Mouse (Mus musculus) CH12.LX (cell line): ENCODE measurements around the gene Commd1. TPM values are rescaled to one million over a fixed set of nuclear protein-coding genes. Genes with fewer than 3 reads are reported as not detected.

Experiments
- DNase-seq: peaks from one replicate; pipeline ENCODE4 v3.0.0-alpha.2; 2013; ENCODE audit errors: extremely low read depth
- H3K27ac ChIP-seq: 2 replicates; pipeline ENCODE4 v1.5.1; 2012; ENCODE audit warnings: low read depth, mild to moderate bottlenecking, control low read depth, moderate library complexity; ENCODE audit not compliant: insufficient read depth
- H3K27me3 ChIP-seq: replicated peaks from 2 replicates; pipeline ENCODE3; 2012; ENCODE audit warnings: inconsistent platforms
- H3K36me3 ChIP-seq, 2 experiments: replicated peaks in 1 of 2; 2 replicates each; pipeline versions ENCODE3 to v1.6.1; 2012; ENCODE audit warnings: inconsistent platforms in 1 of 2, low read length in 1 of 2, mild to moderate bottlenecking in 1 of 2, mixed read lengths in 1 of 2, moderate library complexity in 1 of 2; ENCODE audit not compliant: control insufficient read depth in 1 of 2, insufficient read depth in 1 of 2
- H3K4me1 ChIP-seq, 2 experiments: 2 replicates each; pipeline ENCODE4 v1.6.1; 2012; ENCODE audit warnings: inconsistent platforms in 1 of 2, moderate library complexity in 1 of 2; ENCODE audit not compliant: insufficient read depth in 2 of 2, control insufficient read depth in 1 of 2
- H3K4me2 ChIP-seq: 2 replicates; pipeline ENCODE4 v1.6.1; 2012; ENCODE audit warnings: low read depth, mild to moderate bottlenecking, control low read depth; ENCODE audit not compliant: poor library complexity, insufficient read depth, severe bottlenecking
- H3K4me3 ChIP-seq, 3 experiments: fragments of 150-350 bp in 1 of 3; sonication (generic) in 1 of 3; replicated peaks in 1 of 3; 2 replicates each; pipeline versions ENCODE3 to v1.5.1; 2011 to 2012; ENCODE audit warnings: low read depth in 2 of 3, low read length in 2 of 3, mild to moderate bottlenecking in 2 of 3, moderate library complexity in 2 of 3, control low read depth in 1 of 3, improper control_type of control experiment in 1 of 3, inconsistent platforms in 1 of 3, mixed read lengths in 1 of 3; ENCODE audit not compliant: poor library complexity in 1 of 3
- H3K79me2 ChIP-seq: replicated peaks from 2 replicates; pipeline ENCODE4 v1.6.1; 2012; ENCODE audit warnings: mild to moderate bottlenecking, moderate library complexity; ENCODE audit not compliant: control insufficient read depth, poor library complexity, insufficient read depth, severe bottlenecking; ENCODE audit errors: extremely low read depth
- H3K9ac ChIP-seq: 2 replicates; pipeline ENCODE4 v1.6.1; 2012; ENCODE audit warnings: low read depth, mild to moderate bottlenecking, control low read depth, moderate library complexity; ENCODE audit not compliant: insufficient read depth
- H3K9me3 ChIP-seq: replicated peaks from 2 replicates; pipeline ENCODE3; 2012; ENCODE audit warnings: low read length, inconsistent platforms, mixed read lengths
- CHD1 ChIP-seq: IDR thresholded peaks from 2 replicates; pipeline ENCODE4 v1.6.1; 2012; ENCODE audit warnings: low read depth, low read length, improper control_type of control experiment, inconsistent platforms
- CHD2 ChIP-seq: IDR thresholded peaks from 2 replicates; pipeline ENCODE4 v1.6.1; 2011; ENCODE audit warnings: low read length, improper control_type of control experiment
- GABPA ChIP-seq: IDR thresholded peaks from 2 replicates; pipeline ENCODE4 v1.6.1; 2012; ENCODE audit warnings: low read depth, low read length, improper control_type of control experiment, inconsistent platforms; ENCODE audit not compliant: insufficient replicate concordance
- IRF4 ChIP-seq: IDR thresholded peaks from 2 replicates; pipeline ENCODE4 v1.6.1; 2014; ENCODE audit warnings: low read depth, mild to moderate bottlenecking, inconsistent platforms, low read length, improper control_type of control experiment
- MAFK ChIP-seq: IDR thresholded peaks from 2 replicates; pipeline ENCODE4 v1.6.1; 2011; ENCODE audit warnings: low read length, improper control_type of control experiment; ENCODE audit not compliant: insufficient replicate concordance
- MAZ ChIP-seq: IDR thresholded peaks from 2 replicates; pipeline ENCODE4 v1.6.1; 2012; ENCODE audit warnings: low read depth, mild to moderate bottlenecking, inconsistent platforms, low read length, improper control_type of control experiment, moderate library complexity
- MEF2A ChIP-seq: IDR thresholded peaks from 2 replicates; pipeline ENCODE4 v1.6.1; 2014; ENCODE audit warnings: low read depth, mild to moderate bottlenecking, inconsistent platforms, low read length, improper control_type of control experiment, borderline replicate concordance
- POLR2A ChIP-seq: IDR thresholded peaks from 2 replicates; pipeline ENCODE4 v1.6.1; 2011; ENCODE audit warnings: low read depth, mild to moderate bottlenecking, improper control_type of control experiment, low read length
- RAD21 ChIP-seq: IDR thresholded peaks from 2 replicates; pipeline ENCODE4 v1.6.1; 2011; ENCODE audit warnings: low read depth, mild to moderate bottlenecking, low read length, improper control_type of control experiment, moderate library complexity
- RCOR1 ChIP-seq: conservative IDR thresholded peaks from 2 replicates; pipeline ENCODE4 v1.6.1; 2012; ENCODE audit warnings: low read depth, mild to moderate bottlenecking, inconsistent platforms, low read length, improper control_type of control experiment
- SIN3A ChIP-seq: IDR thresholded peaks from 2 replicates; pipeline ENCODE4 v1.6.1; 2012; ENCODE audit warnings: low read length, improper control_type of control experiment, inconsistent platforms
- SMC3 ChIP-seq: IDR thresholded peaks from 2 replicates; pipeline ENCODE4 v1.6.1; 2011; ENCODE audit warnings: low read depth, low read length, improper control_type of control experiment
- TBP ChIP-seq: conservative IDR thresholded peaks from 2 replicates; pipeline ENCODE4 v1.6.1; 2011; ENCODE audit warnings: low read depth, low read length, improper control_type of control experiment
- UBTF ChIP-seq: IDR thresholded peaks from 2 replicates; pipeline ENCODE4 v1.6.1; 2012; ENCODE audit warnings: low read depth, mild to moderate bottlenecking, inconsistent platforms, low read length, improper control_type of control experiment, moderate library complexity
- USF2 ChIP-seq: conservative IDR thresholded peaks from 2 replicates; pipeline ENCODE4 v1.6.1; 2011; ENCODE audit warnings: low read depth, low read length, improper control_type of control experiment
- dilution Hi-C: fragments of 300-500 bp; cut with MboI; formaldehyde crosslinking; loops from 2 replicates; pipeline ENCODE4 v1.14.3; 2020; ENCODE audit warnings: low sequenced_read_pairs; ENCODE audit not compliant: extremely low pct_unique_long_range_greater_than_20kb, extremely low pct_ligation_motif_present
- in situ Hi-C: fragments of 300-500 bp; cut with MboI; formaldehyde crosslinking; loops from 3 replicates; pipeline ENCODE4 v1.14.3; 2019; ENCODE audit warnings: low sequenced_read_pairs, low pct_ligation_motif_present, low pct_unique_long_range_greater_than_20kb, mixed read lengths
- polyA plus RNA-seq: library from polyadenylated mRNA; unstranded; fragments of >175 nt; gene quantifications from 2 replicates; pipeline ENCODE4 v1.2.1, GENCODE M21; 2012; ENCODE audit warnings: low read depth; ENCODE audit not compliant: insufficient read length
- total RNA-seq, 2 experiments: library from RNA; depleted of rRNA; stranded (reverse); fragments of 300-350 nt in 1 of 2; fragments of >200 nt in 1 of 2; gene quantifications; 2 replicates each; pipeline ENCODE4 v1.2.3; 2012 to 2014

Gene Commd1
- total and polyA plus RNA-seq, 3 experiments = 109 to 163 (median 113) TPM

DNA sequence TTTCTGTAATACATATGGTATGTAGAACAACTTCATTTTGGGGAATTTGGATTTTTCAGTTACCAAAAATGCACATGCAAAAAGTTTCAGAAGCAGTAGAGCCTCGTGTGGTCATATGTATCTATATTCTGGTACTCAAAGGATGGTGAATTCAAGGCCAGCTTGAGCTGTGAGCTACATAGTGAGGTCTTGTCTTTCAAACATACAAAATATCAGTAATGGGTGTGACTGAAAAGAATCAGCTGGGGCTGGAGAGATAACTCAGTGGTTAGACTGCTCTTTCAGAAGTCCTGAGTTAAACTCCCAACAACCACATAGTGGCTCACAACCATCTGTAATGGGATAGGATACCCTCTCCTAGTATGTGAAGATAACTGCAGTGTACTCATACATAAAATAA lies 16.1 kb upstream of the Commd1 start:
- Histone ChIP-seq H3K4me2 (no peak overlapping the region), H3K79me2 (peaks cover 43% of the 10 kb centered on the region), H3K9ac (no peak overlapping the region), H3K9me3 (no peaks in the 10 kb centered on the region), H3K4me3 (no peak overlapping the region), H3K27ac (no peak overlapping the region), H3K4me1 (peaks cover 0 to 14% of the 10 kb centered on the region in 2 experiments; a peak in 1 of 4 replicates), H3K36me3 (peaks cover 72 to 98% of the 10 kb centered on the region in 2 experiments), H3K27me3 (no peaks in the 10 kb centered on the region)
- TF ChIP-seq UBTF (no peak), POLR2A (no peak), IRF4 (no peak), SIN3A (no peak), RCOR1 (no peak), USF2 (no peak)
- in situ Hi-C loops = no loop called here
- dilution Hi-C loops = no loop called here
- DNase-seq = no peak

DNA sequence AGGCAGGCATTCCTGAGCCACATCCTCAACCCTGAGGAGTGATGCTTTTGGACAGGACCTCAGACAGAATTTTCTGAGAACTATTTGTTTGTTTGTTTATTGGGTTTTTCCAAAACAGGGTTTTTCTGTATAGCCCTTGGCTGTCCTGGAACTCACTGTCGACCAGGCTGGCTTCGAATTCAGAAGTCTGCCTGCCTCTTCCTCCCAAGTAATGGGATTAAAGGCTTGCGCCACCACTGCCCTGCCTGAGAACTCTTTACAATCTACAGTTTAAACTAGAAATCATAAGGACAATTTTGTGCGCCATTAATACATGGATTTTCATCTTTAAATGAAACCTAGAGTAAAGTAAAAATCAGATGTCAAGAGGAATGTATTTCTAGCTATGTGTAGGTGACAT lies 13.3 kb upstream of the Commd1 start:
- dilution Hi-C loops = no loop called here
- no peak overlapping the region for H3K4me2 ChIP-seq

DNA sequence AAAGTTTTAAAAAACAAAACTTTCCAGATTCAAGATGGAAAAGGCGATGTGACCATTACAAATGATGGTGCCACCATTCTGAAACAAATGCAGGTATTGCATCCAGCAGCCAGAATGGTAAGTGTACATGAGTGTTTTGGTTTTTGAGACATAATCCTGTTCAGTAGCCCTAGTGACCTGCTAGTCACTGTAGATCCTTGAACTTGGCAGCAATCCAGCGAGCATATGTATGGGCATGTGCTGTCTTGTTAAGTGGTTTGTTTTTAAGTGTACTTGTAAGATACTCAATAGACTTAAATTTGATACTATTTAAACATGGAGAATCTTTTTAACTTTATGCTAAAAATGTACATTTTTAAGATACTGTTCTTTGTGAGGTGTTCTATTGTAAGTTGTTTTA lies 12.1 kb upstream of the Commd1 start:
- Histone ChIP-seq H3K9ac (no peak overlapping the region), H3K27me3 (no peaks in the 10 kb centered on the region), H3K4me2 (no peak overlapping the region), H3K27ac (no peak overlapping the region), H3K4me3 (no peak overlapping the region), H3K4me1 (peaks cover 0 to 34% of the 10 kb centered on the region in 2 experiments; a peak in 2 of 4 replicates), H3K36me3 (peaks cover 43 to 75% of the 10 kb centered on the region in 2 experiments), H3K9me3 (no peaks in the 10 kb centered on the region), H3K79me2 (peaks cover 59% of the 10 kb centered on the region)
- in situ Hi-C loops = no loop called here
- dilution Hi-C loops = no loop called here
- TF ChIP-seq MAFK (no peak), GABPA (no peak), TBP (no peak), RAD21 (no peak), SIN3A (no peak)
- no peak for DNase-seq

More for the DNA sequence above, 13.3 kb upstream of the Commd1 start:
- H3K27me3 ChIP-seq = no peaks in the 10 kb centered on the region
- TF ChIP-seq MEF2A = no peak
- no peak for TF ChIP-seq SMC3
- TF ChIP-seq CHD2 = no peak
- no peak for TF ChIP-seq CHD1
- no peak for TF ChIP-seq MAZ
- TF ChIP-seq, all 38 proteins: peak for 0
- peaks cover 53 to 87% of the 10 kb centered on the region in 2 experiments for H3K36me3 ChIP-seq
- H3K4me1 ChIP-seq = peaks cover 0 to 29% of the 10 kb centered on the region in 2 experiments; a peak in 2 of 4 replicates
- no peak overlapping the region for H3K4me3 ChIP-seq
- no peak overlapping the region for H3K27ac ChIP-seq
- peaks cover 63% of the 10 kb centered on the region for H3K79me2 ChIP-seq
- DNase-seq = no peak
- no peak overlapping the region for H3K9ac ChIP-seq
- in situ Hi-C loops = no loop called here
- H3K9me3 ChIP-seq = no peaks in the 10 kb centered on the region
